Mouse (Mus musculus): ENCODE measurements around the gene Npepps. TPM values are rescaled to one million over a fixed set of nuclear protein-coding genes. Genes with fewer than 3 reads are reported as not detected.
"Not testable (repeated sequence)": the region's sequence is repeated elsewhere in the genome, so short reads cannot be mapped to it uniquely, and the experiment has no call there.

Gene Npepps
- polyA plus RNA-seq, 1 experiment from 2014 or later, result 83.9 TPM

DNA sequence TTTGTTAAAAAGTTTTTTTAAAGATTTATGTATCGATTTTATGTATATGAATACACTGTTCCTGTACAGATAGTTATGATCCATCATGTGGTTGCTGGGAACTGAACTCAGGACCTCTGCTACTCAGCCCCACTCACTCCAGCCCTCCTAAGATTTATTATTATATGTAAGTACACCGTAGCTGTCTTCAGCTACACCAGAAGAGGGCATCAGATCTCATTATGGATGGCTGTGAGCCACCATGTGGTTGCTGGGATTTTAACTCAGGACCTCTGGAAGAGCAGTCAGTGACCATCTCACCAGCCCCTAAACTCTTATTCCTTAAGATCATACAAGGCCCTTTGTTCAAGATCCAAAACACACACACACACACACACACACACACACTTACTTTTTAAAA is 10.4 kb downstream of the Npepps start:
- not testable (repeated sequence) for H3K27ac ChIP-seq; H3K27me3 ChIP-seq (ENCODE audit: insufficient read depth, poor library complexity, severe bottlenecking); DNase-seq (ENCODE audit: low spot score); H3K4me3 ChIP-seq; H3K4me1 ChIP-seq; H3K9me3 ChIP-seq
- peaks cover 23% of the 10 kb centered on the region for H3K36me3 ChIP-seq
- WGBS, result 74% methylated on average over 2 of the region's 2 CpGs

DNA sequence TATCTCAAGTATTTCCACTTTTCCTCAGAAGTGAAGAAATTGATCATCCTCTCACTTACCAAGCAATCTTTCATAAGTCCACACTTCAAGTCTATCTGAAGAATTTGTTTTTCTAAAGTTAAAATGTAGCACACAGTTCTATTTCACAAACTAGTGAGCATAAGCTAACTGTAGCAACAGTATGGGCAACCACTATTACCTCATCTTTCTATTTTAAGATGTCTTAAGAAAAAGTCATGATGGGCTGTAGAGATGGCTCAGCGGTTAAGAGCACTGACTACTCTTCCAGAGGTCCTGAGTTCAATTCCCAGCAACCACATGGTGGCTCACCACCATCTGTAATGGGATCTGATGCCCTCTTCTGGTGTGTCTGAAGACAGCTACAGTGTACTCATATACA is 13.9 kb downstream of the Npepps start:
- WGBS, result 96% methylated on average over 1 of the region's 1 CpGs
- not testable (repeated sequence) for DNase-seq (ENCODE audit: low spot score); H3K9me3 ChIP-seq; H3K4me3 ChIP-seq; H3K27ac ChIP-seq; H3K4me1 ChIP-seq; H3K27me3 ChIP-seq (ENCODE audit: insufficient read depth, poor library complexity, severe bottlenecking)
- H3K36me3 ChIP-seq, result peaks cover 31% of the 10 kb centered on the region

DNA sequence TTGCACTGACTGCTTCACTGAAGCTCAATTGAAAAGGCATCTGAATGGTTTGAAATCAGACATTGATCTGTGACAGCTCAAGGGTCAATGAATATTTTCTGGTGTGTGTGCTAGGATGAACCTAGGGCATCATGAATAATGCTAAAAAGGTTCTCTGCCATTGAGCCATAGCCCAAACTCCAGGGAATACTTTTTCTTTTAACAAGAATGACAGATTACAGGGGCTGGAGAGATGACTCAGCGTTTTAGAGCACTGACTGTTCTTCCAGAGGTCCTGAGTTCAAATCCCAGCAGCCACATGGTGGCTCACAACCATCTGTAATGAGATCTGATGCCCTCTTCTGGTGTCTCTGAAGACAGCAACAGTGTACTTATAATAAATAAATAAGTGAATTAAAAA is 30.8 kb downstream of the Npepps start:
- peaks cover 38% of the 10 kb centered on the region for H3K36me3 ChIP-seq
- not testable (repeated sequence) for H3K27ac ChIP-seq; H3K4me1 ChIP-seq; H3K9me3 ChIP-seq; H3K4me3 ChIP-seq; DNase-seq (ENCODE audit: low spot score); H3K27me3 ChIP-seq (ENCODE audit: insufficient read depth, poor library complexity, severe bottlenecking)
- WGBS, result 72% methylated on average over 1 of the region's 1 CpGs

DNA sequence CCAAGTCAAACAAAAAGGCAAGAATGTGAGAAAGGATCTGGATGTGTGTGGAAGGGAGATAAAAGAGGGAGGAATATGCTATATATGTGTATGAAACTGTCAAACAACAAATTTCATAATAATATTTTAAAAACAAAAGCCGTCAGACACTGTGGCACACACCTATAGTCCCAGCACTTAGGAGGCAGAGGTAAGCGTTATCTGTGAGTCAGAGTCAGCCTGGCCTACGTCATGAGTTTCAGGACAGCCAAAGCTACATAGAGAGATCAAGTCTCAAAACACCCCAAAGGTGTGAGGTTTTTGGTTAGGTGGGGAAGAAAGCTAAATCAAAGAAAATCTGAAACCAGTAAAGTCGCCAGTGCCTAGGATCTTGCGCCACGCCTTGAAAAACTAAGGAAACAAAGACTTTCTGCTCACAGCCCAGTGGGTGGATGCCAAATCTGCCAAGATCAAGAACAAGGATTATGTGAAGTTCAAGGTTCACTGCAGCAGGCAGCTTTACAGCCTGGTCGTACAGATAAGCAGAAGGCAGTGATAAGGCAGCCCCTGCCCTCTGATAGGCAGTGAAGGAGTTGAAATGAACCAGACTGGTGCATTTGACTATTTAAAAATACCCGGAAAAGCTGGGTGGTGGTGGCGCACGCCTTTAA is 33.8 kb downstream of the Npepps start:
- no peak overlapping the region for H3K27ac ChIP-seq
- no peaks in the 10 kb centered on the region for H3K4me1 ChIP-seq
- WGBS, result 67% methylated on average over 10 of the region's 10 CpGs
- DNase-seq (ENCODE audit: low spot score), result no peak
- H3K36me3 ChIP-seq, result peaks cover 45% of the 10 kb centered on the region
- no peak overlapping the region for H3K4me3 ChIP-seq
- H3K27me3 ChIP-seq (ENCODE audit: insufficient read depth, poor library complexity, severe bottlenecking), result no peaks in the 10 kb centered on the region
- H3K9me3 ChIP-seq, result no peaks in the 10 kb centered on the region

DNA sequence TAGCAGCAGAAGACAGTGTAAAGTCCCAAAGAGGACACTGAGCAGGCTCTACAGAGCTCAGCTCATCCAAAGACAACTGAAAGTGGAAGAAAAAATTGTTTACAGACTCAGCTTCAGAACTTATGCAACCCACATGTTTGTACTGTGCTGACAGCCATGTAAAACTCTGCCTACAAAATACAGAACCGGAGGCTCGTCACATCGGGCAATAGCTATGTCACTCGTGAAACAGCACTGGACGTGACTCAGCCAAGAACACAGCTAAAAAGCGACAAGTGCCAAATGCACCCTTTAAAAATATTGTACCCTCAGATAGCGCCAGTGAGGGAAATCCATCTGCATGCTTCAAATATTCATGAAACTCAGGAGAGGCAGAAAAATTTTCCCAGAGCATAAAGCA is 39.1 kb downstream of the Npepps start:
- no peak for DNase-seq (ENCODE audit: low spot score)
- Histone ChIP-seq H3K27me3 (ENCODE audit: insufficient read depth, poor library complexity, severe bottlenecking) (no peaks in the 10 kb centered on the region), H3K36me3 (peaks cover 61% of the 10 kb centered on the region), H3K4me3 (no peak overlapping the region), H3K27ac (no peak overlapping the region), H3K4me1 (no peaks in the 10 kb centered on the region), H3K9me3 (no peaks in the 10 kb centered on the region)
- WGBS, result 94% methylated on average over 7 of the region's 7 CpGs

DNA sequence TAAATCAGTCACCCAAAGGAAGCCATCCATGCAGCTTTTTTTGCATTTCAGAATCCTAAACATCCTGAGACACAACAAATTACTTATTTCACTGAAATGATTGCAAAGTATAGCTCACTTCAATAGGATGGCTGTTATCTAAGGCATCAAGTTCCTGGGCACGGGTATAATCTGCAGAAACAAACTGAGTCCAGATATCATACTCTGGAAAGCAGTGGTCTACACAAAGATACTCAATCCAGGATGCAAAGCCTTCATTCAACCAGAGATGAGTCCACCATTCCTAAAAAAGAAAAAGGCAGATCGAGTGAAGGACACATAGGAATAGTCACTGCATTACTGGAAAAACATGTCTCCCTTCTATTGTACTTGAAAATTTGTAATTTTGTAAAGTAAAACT is 42.5 kb downstream of the Npepps start:
- no peak for DNase-seq (ENCODE audit: low spot score)
- WGBS, result 89% methylated on average over 2 of the region's 2 CpGs
- H3K36me3 ChIP-seq, result peaks cover 70% of the 10 kb centered on the region
- H3K27me3 ChIP-seq (ENCODE audit: insufficient read depth, poor library complexity, severe bottlenecking), result no peaks in the 10 kb centered on the region
- H3K27ac ChIP-seq, result no peak overlapping the region
- no peaks in the 10 kb centered on the region for H3K9me3 ChIP-seq
- no peak overlapping the region for H3K4me3 ChIP-seq
- H3K4me1 ChIP-seq, result no peaks in the 10 kb centered on the region

DNA sequence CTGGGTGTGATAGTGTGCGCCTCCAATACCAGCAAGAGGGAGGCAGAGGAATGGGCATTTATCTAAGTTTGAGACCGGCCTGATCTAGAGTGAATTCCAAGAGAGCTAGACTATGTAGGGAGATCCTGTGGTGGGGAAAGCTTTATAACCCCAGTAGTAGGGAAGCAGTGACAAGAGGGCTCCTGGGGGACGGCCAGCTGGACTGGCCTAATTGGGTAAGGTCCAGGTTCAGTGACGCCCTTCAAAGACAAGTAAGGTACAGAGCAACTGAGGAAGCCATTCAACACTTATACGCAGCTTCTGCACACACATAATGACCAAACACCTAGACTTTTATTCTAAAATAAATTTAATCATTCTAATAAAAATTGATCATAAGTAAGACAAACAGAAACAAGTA is 48.0 kb downstream of the Npepps start:
- Histone ChIP-seq H3K36me3 (peaks cover 88% of the 10 kb centered on the region), H3K4me3 (no peak overlapping the region), H3K9me3 (no peaks in the 10 kb centered on the region), H3K27me3 (ENCODE audit: insufficient read depth, poor library complexity, severe bottlenecking) (no peaks in the 10 kb centered on the region), H3K27ac (no peak overlapping the region), H3K4me1 (no peaks in the 10 kb centered on the region)
- 92% methylated on average over 5 of the region's 5 CpGs for WGBS
- no peak for DNase-seq (ENCODE audit: low spot score)

DNA sequence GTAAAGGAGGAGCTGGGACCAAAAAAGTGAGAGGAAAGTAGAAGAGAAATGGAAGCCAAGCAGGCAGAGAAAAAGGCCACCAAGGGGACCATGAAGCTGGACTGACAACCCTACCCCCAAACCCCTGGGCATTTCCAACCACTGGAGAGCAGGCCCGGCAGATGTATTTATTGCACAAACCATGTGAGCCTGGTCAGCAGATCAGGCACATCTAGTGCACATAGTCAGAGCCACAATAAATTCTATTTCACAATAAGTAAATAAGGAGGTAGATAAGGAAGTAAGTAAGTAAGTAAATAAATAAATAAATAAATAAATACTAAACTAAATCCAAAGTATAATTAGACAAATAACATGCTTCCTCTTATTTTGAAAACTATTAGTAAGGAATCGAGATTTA is 51.0 kb downstream of the Npepps start:
- Histone ChIP-seq H3K27me3 (ENCODE audit: insufficient read depth, poor library complexity, severe bottlenecking) (no peaks in the 10 kb centered on the region), H3K4me3 (no peak overlapping the region), H3K9me3 (no peaks in the 10 kb centered on the region), H3K36me3 (peaks cover 88% of the 10 kb centered on the region), H3K27ac (no peak overlapping the region), H3K4me1 (no peaks in the 10 kb centered on the region)
- WGBS, result 84% methylated on average over 2 of the region's 2 CpGs
- no peak for DNase-seq (ENCODE audit: low spot score)

DNA sequence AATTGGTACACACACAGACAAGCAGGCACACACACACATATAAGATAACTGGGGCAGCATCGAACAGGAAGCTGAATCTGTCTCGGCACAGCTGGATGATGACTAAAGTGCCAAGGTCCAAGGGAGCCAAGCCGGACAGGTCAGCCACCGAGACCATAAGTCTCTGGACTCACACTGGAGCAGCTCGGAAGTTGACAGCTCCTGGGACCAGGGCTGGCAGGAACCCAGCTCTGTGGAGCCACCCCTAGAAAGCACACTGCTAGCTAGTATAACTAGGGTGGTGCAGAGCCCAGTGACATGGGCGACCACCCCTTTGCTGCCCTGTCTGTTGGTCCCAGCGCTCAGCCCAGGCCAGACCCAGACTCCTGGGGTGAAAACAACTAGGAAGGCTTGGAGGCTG is 51.5 kb downstream of the Npepps start:
- no peaks in the 10 kb centered on the region for H3K9me3 ChIP-seq
- no peak overlapping the region for H3K27ac ChIP-seq
- WGBS, result 90% methylated on average over 7 of the region's 7 CpGs
- no peak for DNase-seq (ENCODE audit: low spot score)
- H3K27me3 ChIP-seq (ENCODE audit: insufficient read depth, poor library complexity, severe bottlenecking), result no peaks in the 10 kb centered on the region
- H3K4me3 ChIP-seq, result no peak overlapping the region
- peaks cover 87% of the 10 kb centered on the region for H3K36me3 ChIP-seq
- H3K4me1 ChIP-seq, result no peaks in the 10 kb centered on the region

DNA sequence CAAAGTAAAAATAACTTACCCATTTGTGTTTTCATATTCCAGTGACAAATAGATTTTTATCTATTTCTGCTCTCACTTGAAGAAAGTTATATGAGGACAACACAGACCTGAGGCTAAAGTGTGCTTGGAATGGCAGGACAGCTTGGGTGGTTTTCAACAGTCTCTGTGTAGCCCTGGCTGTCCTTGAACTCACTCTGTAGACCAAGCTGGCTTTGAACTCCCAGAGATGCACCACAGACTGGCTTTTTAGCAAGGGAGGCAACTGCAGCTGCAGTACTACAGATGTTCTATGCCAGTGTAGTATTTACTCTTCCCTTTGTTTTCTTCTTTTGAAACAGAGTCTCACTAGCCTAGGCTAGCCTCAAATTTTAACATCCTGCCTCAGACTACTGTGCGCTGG is 54.3 kb downstream of the Npepps start:
- Histone ChIP-seq H3K4me3 (no peak overlapping the region), H3K9me3 (no peaks in the 10 kb centered on the region), H3K27me3 (ENCODE audit: insufficient read depth, poor library complexity, severe bottlenecking) (no peaks in the 10 kb centered on the region), H3K36me3 (peaks cover 87% of the 10 kb centered on the region), H3K27ac (no peak overlapping the region), H3K4me1 (peaks cover under 1% of the 10 kb centered on the region; the same call in 1 of the 2 replicates)
- DNase-seq (ENCODE audit: low spot score), result no peak
- WGBS, result 100% methylated on average over 1 of the region's 1 CpGs

DNA sequence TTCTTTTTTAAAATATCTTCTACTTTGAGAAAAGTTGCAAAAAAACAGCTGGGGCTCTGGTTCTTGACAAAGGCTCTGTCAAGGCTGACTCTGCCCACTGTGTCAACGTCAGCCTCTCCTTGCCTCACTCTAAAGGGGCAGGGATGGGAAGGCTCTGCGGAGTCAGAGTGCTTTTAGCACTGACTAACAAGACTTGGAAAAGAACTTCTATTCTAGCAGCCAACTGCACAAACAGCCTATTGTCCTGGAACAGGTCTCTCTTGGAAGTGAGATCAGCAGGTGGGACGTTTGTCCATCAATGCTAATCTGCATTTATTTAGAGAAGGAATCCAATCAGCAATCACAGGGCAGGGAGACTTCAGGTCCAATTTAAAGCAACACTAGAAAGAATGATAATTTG is 57.0 kb downstream of the Npepps start:
- Histone ChIP-seq H3K4me1 (peaks cover 20% of the 10 kb centered on the region), H3K9me3 (no peaks in the 10 kb centered on the region), H3K36me3 (peaks cover 85% of the 10 kb centered on the region), H3K4me3 (no peak overlapping the region), H3K27me3 (ENCODE audit: insufficient read depth, poor library complexity, severe bottlenecking) (no peaks in the 10 kb centered on the region), H3K27ac (no peak overlapping the region)
- no peak for DNase-seq (ENCODE audit: low spot score)
- 74% methylated on average over 3 of the region's 3 CpGs for WGBS

DNA sequence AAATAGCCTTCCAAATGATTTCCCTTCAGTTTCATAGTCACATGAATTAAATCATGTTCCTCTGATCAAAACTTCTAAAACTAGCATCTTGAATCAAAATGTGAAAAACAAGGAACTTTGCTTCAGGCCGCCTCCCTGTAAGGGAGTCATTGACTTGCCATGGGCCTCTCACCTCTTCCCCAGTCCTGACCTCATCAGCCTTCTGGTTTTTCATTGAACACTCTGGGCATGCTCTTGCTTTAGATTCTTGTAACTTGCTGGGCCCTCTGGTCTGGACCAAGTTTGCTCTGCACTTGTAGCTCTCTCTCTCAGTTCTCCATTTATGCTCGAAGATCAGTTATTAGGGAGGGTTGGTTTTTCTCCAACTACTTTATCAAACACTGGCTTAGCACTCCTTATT is 58.8 kb downstream of the Npepps start:
- 90% methylated on average over 2 of the region's 2 CpGs for WGBS
- Histone ChIP-seq H3K4me3 (no peak overlapping the region), H3K27me3 (ENCODE audit: insufficient read depth, poor library complexity, severe bottlenecking) (no peaks in the 10 kb centered on the region), H3K36me3 (peaks cover 86% of the 10 kb centered on the region), H3K9me3 (no peaks in the 10 kb centered on the region), H3K27ac (no peak overlapping the region), H3K4me1 (peaks cover 20% of the 10 kb centered on the region)
- no peak for DNase-seq (ENCODE audit: low spot score)

DNA sequence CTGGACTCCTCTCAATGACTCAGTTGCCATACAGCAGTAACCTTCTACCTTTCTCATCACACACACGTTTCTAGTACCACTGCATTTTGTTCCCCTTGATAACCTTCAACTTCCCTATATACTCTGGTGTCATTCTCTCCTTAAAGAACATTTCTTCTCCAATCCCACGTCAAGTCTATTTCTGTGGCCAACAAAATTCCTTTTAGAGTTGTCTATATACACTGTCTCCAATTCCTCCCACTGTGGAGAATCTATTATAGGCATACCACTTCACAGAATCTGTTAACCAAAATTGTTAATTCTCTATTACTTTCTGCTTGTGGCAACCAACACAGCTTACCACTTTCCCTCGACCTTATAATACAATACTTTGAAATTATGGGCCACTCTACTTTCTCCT is 60.2 kb downstream of the Npepps start:
- H3K27ac ChIP-seq, result no peak overlapping the region
- WGBS, result 61% methylated on average over 3 of the region's 3 CpGs
- no peaks in the 10 kb centered on the region for H3K27me3 ChIP-seq (ENCODE audit: insufficient read depth, poor library complexity, severe bottlenecking)
- H3K9me3 ChIP-seq, result no peaks in the 10 kb centered on the region
- H3K36me3 ChIP-seq, result peaks cover 90% of the 10 kb centered on the region
- H3K4me1 ChIP-seq, result peaks cover 20% of the 10 kb centered on the region
- no peak overlapping the region for H3K4me3 ChIP-seq
- DNase-seq (ENCODE audit: low spot score), result no peak

DNA sequence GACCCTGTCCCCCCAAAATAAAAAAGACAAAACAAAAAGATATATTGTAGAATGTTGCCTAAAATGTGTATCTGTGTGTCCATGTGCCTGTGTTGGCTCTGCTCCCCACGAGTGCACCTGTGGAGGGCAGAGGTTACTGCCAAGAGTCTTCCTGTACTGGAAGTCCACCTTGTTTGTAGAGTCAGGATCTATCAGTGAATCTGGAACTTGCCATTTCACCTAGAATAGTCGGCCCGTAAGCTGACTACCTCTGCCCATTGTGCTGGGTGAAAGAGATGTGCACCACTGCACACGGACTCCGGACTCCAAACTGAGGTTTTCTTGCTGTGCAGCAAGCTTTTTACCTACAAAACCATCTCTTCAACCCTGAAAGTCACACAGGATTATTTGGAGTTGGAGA is 66.0 kb downstream of the Npepps start:
- H3K36me3 ChIP-seq, result peaks cover 95% of the 10 kb centered on the region
- no peak overlapping the region for H3K27ac ChIP-seq
- no peak for DNase-seq (ENCODE audit: low spot score)
- H3K4me1 ChIP-seq, result peaks cover 3% of the 10 kb centered on the region; the same call in 1 of the 2 replicates
- no peaks in the 10 kb centered on the region for H3K9me3 ChIP-seq
- WGBS, result 93% methylated on average over 5 of the region's 5 CpGs
- no peak overlapping the region for H3K4me3 ChIP-seq
- H3K27me3 ChIP-seq (ENCODE audit: insufficient read depth, poor library complexity, severe bottlenecking), result no peaks in the 10 kb centered on the region

All from heart, embryonic 10.5 days (tissue).